Mouse (Mus musculus): ENCODE measurements around the gene H2-Oa. TPM values are rescaled to one million over a fixed set of nuclear protein-coding genes. Genes with fewer than 3 reads are reported as not detected.
A peak's percentile ranks its signal among the peaks of the same experiment; 100 is the strongest.

Gene H2-Oa
- polyA plus RNA-seq, 1 experiment from 2014 or later: not detected

- no peak overlapping the region for H3K27ac ChIP-seq (replicated peaks in 1 of 2; ENCODE audit: control insufficient read depth in 1 of 2, insufficient read depth in 1 of 2, low read depth in 2 of 2, low read length in 2 of 2)
- H3K4me2 ChIP-seq (ENCODE audit: low read length): peak overlapping the region; percentile 51
- H3K4me3 ChIP-seq (ENCODE audit: control insufficient read depth in 1 of 2, insufficient read depth in 1 of 2, low read depth in 1 of 2, low read length in 2 of 2): peak overlapping the region in 1 of 2 experiments; percentile 19; a peak in 2 of 4 replicates
- H3K27me3 ChIP-seq (ENCODE audit: control insufficient read depth, insufficient read depth, low read length): no peaks in the 10 kb centered on the region
- H3K36me3 ChIP-seq (ENCODE audit: control insufficient read depth, insufficient read depth, low read length): no peaks in the 10 kb centered on the region
- H3K4me1 ChIP-seq (ENCODE audit: control insufficient read depth in 2 of 2, insufficient read depth in 2 of 2, low read length in 2 of 2): peaks cover 5 to 6% of the 10 kb centered on the region in 2 experiments; a peak in 1 of 4 replicates
- H3K9ac ChIP-seq (ENCODE audit: low read length): no peak overlapping the region
- 6% methylated on average over 12 of the region's 12 CpGs for WGBS
- no peaks in the 10 kb centered on the region for H3K9me3 ChIP-seq (ENCODE audit: control insufficient read depth, low read length)
- ATAC-seq (ENCODE audit: insufficient number of reproducible peaks, insufficient read depth, low FRiP score, low read depth): peak; percentile 70
These were observed 9.5 kb downstream of the H2-Oa start for GRCm38 (mm10) chr17:34101604-34102032.

- 72% methylated on average over 6 of the region's 6 CpGs for WGBS
- Histone ChIP-seq H3K9ac (ENCODE audit: low read length) (no peak overlapping the region), H3K36me3 (ENCODE audit: control insufficient read depth, insufficient read depth, low read length) (no peaks in the 10 kb centered on the region), H3K4me2 (ENCODE audit: low read length) (no peak overlapping the region), H3K9me3 (ENCODE audit: control insufficient read depth, low read length) (no peaks in the 10 kb centered on the region), H3K27ac (replicated peaks in 1 of 2; ENCODE audit: control insufficient read depth in 1 of 2, insufficient read depth in 1 of 2, low read depth in 2 of 2, low read length in 2 of 2) (no peak overlapping the region), H3K4me3 (ENCODE audit: control insufficient read depth in 1 of 2, insufficient read depth in 1 of 2, low read depth in 1 of 2, low read length in 2 of 2) (no peak overlapping the region), H3K27me3 (ENCODE audit: control insufficient read depth, insufficient read depth, low read length) (no peaks in the 10 kb centered on the region), H3K4me1 (ENCODE audit: control insufficient read depth in 2 of 2, insufficient read depth in 2 of 2, low read length in 2 of 2) (peaks cover 5 to 6% of the 10 kb centered on the region in 2 experiments; a peak in 1 of 4 replicates)
- no peak for ATAC-seq (ENCODE audit: insufficient number of reproducible peaks, insufficient read depth, low FRiP score, low read depth)
These were observed 10.7 kb downstream of the H2-Oa start for GRCm38 (mm10) chr17:34102831-34103230.

GRCm38 (mm10) chr17:34104804-34105203 is 12.7 kb downstream of the H2-Oa start:
- Histone ChIP-seq H3K36me3 (ENCODE audit: control insufficient read depth, insufficient read depth, low read length) (peaks cover 10% of the 10 kb centered on the region), H3K4me3 (ENCODE audit: control insufficient read depth in 1 of 2, insufficient read depth in 1 of 2, low read depth in 1 of 2, low read length in 2 of 2) (no peak overlapping the region), H3K9me3 (ENCODE audit: control insufficient read depth, low read length) (no peaks in the 10 kb centered on the region), H3K4me1 (ENCODE audit: control insufficient read depth in 2 of 2, insufficient read depth in 2 of 2, low read length in 2 of 2) (no peaks in the 10 kb centered on the region), H3K27ac (replicated peaks in 1 of 2; ENCODE audit: control insufficient read depth in 1 of 2, insufficient read depth in 1 of 2, low read depth in 2 of 2, low read length in 2 of 2) (no peak overlapping the region), H3K4me2 (ENCODE audit: low read length) (no peak overlapping the region), H3K27me3 (ENCODE audit: control insufficient read depth, insufficient read depth, low read length) (no peaks in the 10 kb centered on the region), H3K9ac (ENCODE audit: low read length) (no peak overlapping the region)
- WGBS: 75% methylated on average over 9 of the region's 9 CpGs
- ATAC-seq (ENCODE audit: insufficient number of reproducible peaks, insufficient read depth, low FRiP score, low read depth): no peak

GRCm38 (mm10) chr17:34106555-34106954 is 14.4 kb downstream of the H2-Oa start:
- 79% methylated on average over 7 of the region's 7 CpGs for WGBS
- Histone ChIP-seq H3K27me3 (ENCODE audit: control insufficient read depth, insufficient read depth, low read length) (no peaks in the 10 kb centered on the region), H3K27ac (replicated peaks in 1 of 2; ENCODE audit: control insufficient read depth in 1 of 2, insufficient read depth in 1 of 2, low read depth in 2 of 2, low read length in 2 of 2) (no peak overlapping the region), H3K36me3 (ENCODE audit: control insufficient read depth, insufficient read depth, low read length) (peaks cover 27% of the 10 kb centered on the region), H3K4me3 (ENCODE audit: control insufficient read depth in 1 of 2, insufficient read depth in 1 of 2, low read depth in 1 of 2, low read length in 2 of 2) (no peak overlapping the region), H3K9ac (ENCODE audit: low read length) (no peak overlapping the region), H3K4me2 (ENCODE audit: low read length) (no peak overlapping the region), H3K4me1 (ENCODE audit: control insufficient read depth in 2 of 2, insufficient read depth in 2 of 2, low read length in 2 of 2) (no peaks in the 10 kb centered on the region), H3K9me3 (ENCODE audit: control insufficient read depth, low read length) (no peaks in the 10 kb centered on the region)
- ATAC-seq (ENCODE audit: insufficient number of reproducible peaks, insufficient read depth, low FRiP score, low read depth): no peak

- Histone ChIP-seq H3K27ac (replicated peaks in 1 of 2; ENCODE audit: control insufficient read depth in 1 of 2, insufficient read depth in 1 of 2, low read depth in 2 of 2, low read length in 2 of 2) (no peak overlapping the region), H3K9ac (ENCODE audit: low read length) (no peak overlapping the region), H3K4me3 (ENCODE audit: control insufficient read depth in 1 of 2, insufficient read depth in 1 of 2, low read depth in 1 of 2, low read length in 2 of 2) (no peak overlapping the region), H3K36me3 (ENCODE audit: control insufficient read depth, insufficient read depth, low read length) (peaks cover 34% of the 10 kb centered on the region), H3K4me2 (ENCODE audit: low read length) (no peak overlapping the region), H3K27me3 (ENCODE audit: control insufficient read depth, insufficient read depth, low read length) (no peaks in the 10 kb centered on the region), H3K9me3 (ENCODE audit: control insufficient read depth, low read length) (no peaks in the 10 kb centered on the region), H3K4me1 (ENCODE audit: control insufficient read depth in 2 of 2, insufficient read depth in 2 of 2, low read length in 2 of 2) (no peaks in the 10 kb centered on the region)
- no peak for ATAC-seq (ENCODE audit: insufficient number of reproducible peaks, insufficient read depth, low FRiP score, low read depth)
- 79% methylated on average over 7 of the region's 7 CpGs for WGBS
These were observed 15.1 kb downstream of the H2-Oa start for GRCm38 (mm10) chr17:34107109-34107867.

- no peaks in the 10 kb centered on the region for H3K27me3 ChIP-seq (ENCODE audit: control insufficient read depth, insufficient read depth, low read length)
- H3K9ac ChIP-seq (ENCODE audit: low read length): no peak overlapping the region
- no peaks in the 10 kb centered on the region for H3K4me1 ChIP-seq (ENCODE audit: control insufficient read depth in 2 of 2, insufficient read depth in 2 of 2, low read length in 2 of 2)
- no peak overlapping the region for H3K4me2 ChIP-seq (ENCODE audit: low read length)
- no peak overlapping the region for H3K27ac ChIP-seq (replicated peaks in 1 of 2; ENCODE audit: control insufficient read depth in 1 of 2, insufficient read depth in 1 of 2, low read depth in 2 of 2, low read length in 2 of 2)
- H3K36me3 ChIP-seq (ENCODE audit: control insufficient read depth, insufficient read depth, low read length): peaks cover 46% of the 10 kb centered on the region
- no peak overlapping the region for H3K4me3 ChIP-seq (ENCODE audit: control insufficient read depth in 1 of 2, insufficient read depth in 1 of 2, low read depth in 1 of 2, low read length in 2 of 2)
- 85% methylated on average over 5 of the region's 6 CpGs for WGBS
- ATAC-seq (ENCODE audit: insufficient number of reproducible peaks, insufficient read depth, low FRiP score, low read depth): no peak
- no peaks in the 10 kb centered on the region for H3K9me3 ChIP-seq (ENCODE audit: control insufficient read depth, low read length)
These were observed 16.3 kb downstream of the H2-Oa start for GRCm38 (mm10) chr17:34108460-34108859.

GRCm38 (mm10) chr17:34109038-34109805 is 17.1 kb downstream of the H2-Oa start:
- H3K36me3 ChIP-seq (ENCODE audit: control insufficient read depth, insufficient read depth, low read length): peaks cover 54% of the 10 kb centered on the region
- ATAC-seq (ENCODE audit: insufficient number of reproducible peaks, insufficient read depth, low FRiP score, low read depth): no peak
- WGBS: 73% methylated on average over 14 of the region's 14 CpGs

More at GRCm38 (mm10) chr17:34109038-34109805, 17.1 kb downstream of the H2-Oa start:
- Histone ChIP-seq H3K27me3 (ENCODE audit: control insufficient read depth, insufficient read depth, low read length) (no peaks in the 10 kb centered on the region), H3K9ac (ENCODE audit: low read length) (no peak overlapping the region), H3K27ac (replicated peaks in 1 of 2; ENCODE audit: control insufficient read depth in 1 of 2, insufficient read depth in 1 of 2, low read depth in 2 of 2, low read length in 2 of 2) (no peak overlapping the region), H3K4me2 (ENCODE audit: low read length) (no peak overlapping the region), H3K4me1 (ENCODE audit: control insufficient read depth in 2 of 2, insufficient read depth in 2 of 2, low read length in 2 of 2) (no peaks in the 10 kb centered on the region), H3K4me3 (ENCODE audit: control insufficient read depth in 1 of 2, insufficient read depth in 1 of 2, low read depth in 1 of 2, low read length in 2 of 2) (no peak overlapping the region), H3K9me3 (ENCODE audit: control insufficient read depth, low read length) (no peaks in the 10 kb centered on the region)
